Mouse (Mus musculus) cerebellum, postnatal 25 days (tissue): ENCODE measurements around the gene Psmg1.

Source experiments
- DNase-seq, 2 experiments: peaks; one replicate each; pipeline ENCODE4 v3.0.0; 2021; ENCODE audit warnings: mixed read lengths in 2 of 2

Psmg1 gene

GRCm38 (mm10) chr16:95956618-95957017, 34.1 kb downstream of the Psmg1 start:
- no peak for DNase-seq

GRCm38 (mm10) chr16:95955716-95956346, 34.9 kb downstream of the Psmg1 start:
- no peak for DNase-seq

GRCm38 (mm10) chr16:95954341-95954740, 36.4 kb downstream of the Psmg1 start:
- DNase-seq: no peak

- no peak for DNase-seq
Measured at GRCm38 (mm10) chr16:95953159-95953650, 37.6 kb downstream of the Psmg1 start.

GRCm38 (mm10) chr16:95951471-95951870, 39.3 kb downstream of the Psmg1 start:
- no peak for DNase-seq

GRCm38 (mm10) chr16:95945389-95946311, 45.1 kb downstream of the Psmg1 start:
- DNase-seq: peak; percentile 76 to 80

GRCm38 (mm10) chr16:95943186-95943585, 47.6 kb downstream of the Psmg1 start:
- no peak for DNase-seq

- no peak for DNase-seq
Measured at GRCm38 (mm10) chr16:95941575-95941974, 49.2 kb downstream of the Psmg1 start.

- DNase-seq: no peak
Measured at GRCm38 (mm10) chr16:95935495-95935961, 55.2 kb downstream of the Psmg1 start.

GRCm38 (mm10) chr16:95932860-95933259, 57.9 kb downstream of the Psmg1 start:
- no peak for DNase-seq

GRCm38 (mm10) chr16:95931509-95931908, 59.3 kb downstream of the Psmg1 start:
- no peak for DNase-seq
